ENCODE assay signal across 9 mouse cellular contexts in the genomic region with DNA sequence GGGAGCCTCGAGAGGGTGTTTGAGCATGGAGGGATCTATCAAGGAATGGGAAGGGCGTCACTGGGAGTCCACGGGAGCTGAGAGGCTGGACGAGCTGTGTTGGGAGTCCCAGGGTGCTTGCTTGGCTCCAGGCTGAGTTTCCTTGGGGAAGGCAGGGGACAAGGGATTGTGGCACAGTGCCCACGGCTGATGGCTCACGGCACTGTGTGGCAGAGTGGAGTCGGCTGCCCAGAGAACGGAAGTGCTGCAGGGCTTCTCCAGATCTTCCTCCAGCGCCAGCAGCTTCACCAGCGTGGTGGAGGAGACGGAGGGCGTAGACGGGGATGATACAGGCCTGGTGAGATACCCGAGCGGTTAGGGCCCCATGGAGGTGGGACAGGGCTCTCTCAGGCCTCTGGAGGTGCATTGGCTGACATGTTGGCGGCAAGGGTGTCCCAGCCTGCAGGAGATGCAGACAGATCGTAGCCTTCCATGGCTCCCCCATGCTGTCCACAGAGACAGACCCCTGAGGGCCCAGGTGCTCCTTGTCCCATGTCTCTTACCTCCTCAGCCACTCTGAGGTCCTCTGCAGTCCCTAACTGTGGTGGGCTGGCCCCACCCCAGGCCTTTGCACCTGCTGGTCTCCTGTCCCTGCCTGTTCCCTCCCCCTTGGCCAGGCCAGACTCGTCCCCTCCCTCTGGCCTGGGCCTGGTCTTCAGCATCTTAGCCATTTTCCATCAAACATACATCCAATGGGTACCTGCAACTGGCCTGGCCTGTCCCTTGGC.
DNase-seq lines count a peak whose midpoint lies in the region; ATAC-seq and TF ChIP-seq lines count a peak whose summit lies in the region.
"Had no signal": no experiment of that assay in that cellular context is flagged by ENCODE, and none has a peak within 500 bp of the region (broad histone marks: within the 10 kb centered on the region; RNA-seq: fewer than 3 reads in every experiment).

No protein-coding gene starts in this region.

- no peak overlapping the region for H3K27ac ChIP-seq in limb, embryonic 12.5 days
- H3K27ac ChIP-seq in gastrocnemius, adult 2 months: no peak overlapping the region

- H3K9me3 ChIP-seq in limb, embryonic 12.5 days: no peaks in the 10 kb centered on the region

- no peak for TF ChIP-seq CTCF in gastrocnemius, adult 2 months (IDR thresholded peaks at IDR 0.05)

- H3K27me3 ChIP-seq in limb, embryonic 12.5 days: peaks cover 61% of the 10 kb centered on the region

- DNase-seq in adrenal gland, postnatal 14 days: peak; percentile 43
- DNase-seq in adrenal gland, adult 18-20 months (ENCODE audit: low spot score in 2 of 2): no peak
- peak; percentile 65 to 74 for DNase-seq in right cerebral cortex, postnatal 10 days (ENCODE audit: low spot score in 2 of 2)
- no peak for DNase-seq in right cerebral cortex, postnatal 25 days
- no peak for DNase-seq in layer of hippocampus, adult 8-10 months (ENCODE audit: low spot score in 2 of 2)
- no peak for DNase-seq in gastrocnemius, adult 2 months
- DNase-seq: spleen, adult 18-20 months had no signal

- H3K36me3 ChIP-seq in limb, embryonic 12.5 days: no peaks in the 10 kb centered on the region

- WGBS in limb, embryonic 12.5 days: 82% methylated on average over 18 of the region's 18 CpGs

- intact Hi-C loops in gastrocnemius, adult 2 months (cut with DNase I): no loop called here

- H3K4me1 ChIP-seq in limb, embryonic 12.5 days (replicated peaks): peaks cover 25% of the 10 kb centered on the region

- peak overlapping the region; percentile 12; the same call in 1 of the 2 replicates for H3K9ac ChIP-seq in limb, embryonic 12.5 days (replicated peaks)

- peak overlapping the region; percentile 24; the same call in 1 of the 2 replicates for H3K4me3 ChIP-seq in limb, embryonic 12.5 days (replicated peaks)
- H3K4me3 ChIP-seq in gastrocnemius, adult 2 months: no peak overlapping the region

- ATAC-seq in limb, embryonic 12.5 days (ENCODE audit: insufficient number of reproducible peaks, insufficient read depth, low FRiP score, low TSS enrichment, low read depth): 0 out of 2 replicates have a peak, but pooled peaks have one; percentile 7
- ATAC-seq in granulocyte monocyte progenitor cell, adult 5-6 weeks (replicated peaks; ENCODE audit: poor library complexity, severe bottlenecking): no peak

- H3K4me2 ChIP-seq in limb, embryonic 12.5 days: peak overlapping the region; percentile 48

Comparison
In these comparisons a context has a peak if more than half of its experiments do, and no peak if none do; other contexts are left out.
1. DNase-seq: peak in adrenal gland, postnatal 14 days (single experiment) and right cerebral cortex, postnatal 10 days (2 of 2); none in adrenal gland, adult 18-20 months (0 of 2), right cerebral cortex, postnatal 25 days (single experiment), layer of hippocampus, adult 8-10 months (0 of 2) and gastrocnemius, adult 2 months (single experiment).